Mouse (Mus musculus) megakaryocyte, adult 5-6 weeks (primary cell): ENCODE results near the gene Nectin2. TPM values are rescaled to one million over a fixed set of nuclear protein-coding genes. Genes with fewer than 3 reads are reported as not detected.

Source experiments
- ATAC-seq: 2 replicates; pipeline ENCODE4 v1.8.0; 2016; ENCODE audit warnings: mild to moderate bottlenecking, inconsistent platforms; ENCODE audit not compliant: poor library complexity, severe bottlenecking
- total RNA-seq, 2 experiments: library from RNA; stranded (forward) in 1 of 2; stranded (reverse) in 1 of 2; fragments of 153-499, 151-499 nt in 1 of 2; fragments of 221-1000, 200-1000 nt in 1 of 2; gene quantifications; 2 replicates each; pipeline versions ENCODE4 v1.2.3 to v1.2.4; 2015 to 2017

Nectin2 gene
- total RNA-seq, 2 experiments from 2014 or later = 0.51 to 0.66 TPM

- no peak for ATAC-seq
Measured at GRCm38 (mm10) chr7:19666750-19667149, 83.5 kb downstream of the Nectin2 start.

Other genes starting within 250 kb of the Nectin2 start
- 3.9 and 6.2 TPM in 2 replicates for gene Bloc1s3, start 242.1 kb downstream of the Nectin2 start, total RNA-seq (2015)
- 2.7 and 4.0 TPM in 2 replicates for gene Bloc1s3, start 242.1 kb downstream of the Nectin2 start, total RNA-seq (2017)
- 27.1 and 32.1 TPM in 2 replicates for gene Trappc6a, start 242.1 kb downstream of the Nectin2 start, total RNA-seq (2015)
- 15.3 and 18.0 TPM in 2 replicates for gene Trappc6a, start 242.1 kb downstream of the Nectin2 start, total RNA-seq (2017)
- 0.23 TPM in 1 of 2 replicates, not detected in the other for gene Nkpd1, start 232.6 kb downstream of the Nectin2 start, total RNA-seq (2015)
- gene Nkpd1, start 232.6 kb downstream of the Nectin2 start, total RNA-seq (2017) = not detected in 2 replicates
- gene Ppp1r37, start 187.4 kb downstream of the Nectin2 start, total RNA-seq (2015) = 10.4 and 13.1 TPM in 2 replicates
- gene Ppp1r37, start 187.4 kb downstream of the Nectin2 start, total RNA-seq (2017) = 14.1 and 14.3 TPM in 2 replicates
- gene Zfp296, start 173.2 kb downstream of the Nectin2 start, total RNA-seq (2015) = 4.5 and 5.4 TPM in 2 replicates
- 3.2 and 4.8 TPM in 2 replicates for gene Zfp296, start 173.2 kb downstream of the Nectin2 start, total RNA-seq (2017)
- 78.2 and 107 TPM in 2 replicates for gene Gemin7, start 172.9 kb downstream of the Nectin2 start, total RNA-seq (2015)
- gene Gemin7, start 172.9 kb downstream of the Nectin2 start, total RNA-seq (2017) = 39.9 and 49.3 TPM in 2 replicates
- gene Clasrp, start 146.0 kb downstream of the Nectin2 start, total RNA-seq (2015) = 15.8 and 23.4 TPM in 2 replicates
- gene Clasrp, start 146.0 kb downstream of the Nectin2 start, total RNA-seq (2017) = 28.8 and 32.6 TPM in 2 replicates
- 8.3 and 8.6 TPM in 2 replicates for gene Relb, start 121.0 kb downstream of the Nectin2 start, total RNA-seq (2015)
- 9.3 and 10.3 TPM in 2 replicates for gene Relb, start 121.0 kb downstream of the Nectin2 start, total RNA-seq (2017)
- gene Clptm1, start 85.5 kb downstream of the Nectin2 start, total RNA-seq (2015) = 56.6 and 62.8 TPM in 2 replicates
- gene Clptm1, start 85.5 kb downstream of the Nectin2 start, total RNA-seq (2017) = 33.2 and 37.8 TPM in 2 replicates
- gene Apoc2, start 72.5 kb downstream of the Nectin2 start, total RNA-seq (2015) = 90.8 and 107 TPM in 2 replicates
- gene Apoc2, start 72.5 kb downstream of the Nectin2 start, total RNA-seq (2017) = 79.2 and 97.6 TPM in 2 replicates
- not detected in 2 replicates for gene Gm44805, start 69.1 kb downstream of the Nectin2 start, total RNA-seq (2015)
- not detected in 2 replicates for gene Gm44805, start 69.1 kb downstream of the Nectin2 start, total RNA-seq (2017)
- gene Apoc4, start 69.0 kb downstream of the Nectin2 start, total RNA-seq (2015) = not detected in 2 replicates
- gene Apoc4, start 69.0 kb downstream of the Nectin2 start, total RNA-seq (2017) = 0.04 TPM in 1 of 2 replicates, not detected in the other
- 3.8 and 7.8 TPM in 2 replicates for gene Apoc1, start 57.8 kb downstream of the Nectin2 start, total RNA-seq (2015)
- gene Apoc1, start 57.8 kb downstream of the Nectin2 start, total RNA-seq (2017) = 4.2 and 15.8 TPM in 2 replicates
- 104 and 106 TPM in 2 replicates for gene Apoe, start 51.3 kb downstream of the Nectin2 start, total RNA-seq (2015)
- 609 and 642 TPM in 2 replicates for gene Apoe, start 51.3 kb downstream of the Nectin2 start, total RNA-seq (2017)
- gene Tomm40, start 35.0 kb downstream of the Nectin2 start, total RNA-seq (2015) = 17.0 and 19.6 TPM in 2 replicates
- 8.6 and 12.6 TPM in 2 replicates for gene Tomm40, start 35.0 kb downstream of the Nectin2 start, total RNA-seq (2017)
- not detected in 2 replicates for gene Bcam, start 20.5 kb upstream of the Nectin2 start, total RNA-seq (2015)
- gene Bcam, start 20.5 kb upstream of the Nectin2 start, total RNA-seq (2017) = 0.29 TPM in 1 of 2 replicates, not detected in the other
- not detected in 2 replicates for gene Cblc, start 46.3 kb upstream of the Nectin2 start, total RNA-seq (2015)
- not detected in 2 replicates for gene Cblc, start 46.3 kb upstream of the Nectin2 start, total RNA-seq (2017)
- gene Bcl3, start 72.3 kb upstream of the Nectin2 start, total RNA-seq (2015) = 29.2 and 39.1 TPM in 2 replicates
- 9.7 and 17.1 TPM in 2 replicates for gene Bcl3, start 72.3 kb upstream of the Nectin2 start, total RNA-seq (2017)
- gene Gm19345, start 101.5 kb upstream of the Nectin2 start, total RNA-seq (2015) = not detected in 2 replicates
- not detected in 2 replicates for gene Gm19345, start 101.5 kb upstream of the Nectin2 start, total RNA-seq (2017)
- gene Ceacam16, start 110.8 kb upstream of the Nectin2 start, total RNA-seq (2015) = 0.47 and 0.75 TPM in 2 replicates
- gene Ceacam16, start 110.8 kb upstream of the Nectin2 start, total RNA-seq (2017) = 0.18 and 0.28 TPM in 2 replicates
- gene Ceacam19, start 137.5 kb upstream of the Nectin2 start, total RNA-seq (2015) = 1.2 and 1.3 TPM in 2 replicates
- 1.6 and 2.4 TPM in 2 replicates for gene Ceacam19, start 137.5 kb upstream of the Nectin2 start, total RNA-seq (2017)
- 7.8 TPM in 2 replicates for gene Pvr, start 170.7 kb upstream of the Nectin2 start, total RNA-seq (2015)
- gene Pvr, start 170.7 kb upstream of the Nectin2 start, total RNA-seq (2017) = 7.6 TPM in 2 replicates
- gene Igsf23, start 200.3 kb upstream of the Nectin2 start, total RNA-seq (2015) = 0.31 TPM in 1 of 2 replicates, not detected in the other
- 0.11 TPM in 1 of 2 replicates, not detected in the other for gene Igsf23, start 200.3 kb upstream of the Nectin2 start, total RNA-seq (2017)
- not detected in 2 replicates for gene Ceacam20, start 214.9 kb upstream of the Nectin2 start, total RNA-seq (2015)
- not detected in 2 replicates for gene Ceacam20, start 214.9 kb upstream of the Nectin2 start, total RNA-seq (2017)
- not detected in 2 replicates for gene Nlrp9b, start 241.0 kb upstream of the Nectin2 start, total RNA-seq (2015)
- not detected in 2 replicates for gene Nlrp9b, start 241.0 kb upstream of the Nectin2 start, total RNA-seq (2017)